Mouse (Mus musculus) MEL (cell line): ENCODE data around the gene Zyg11a. TPM values are rescaled to one million over a fixed set of nuclear protein-coding genes. Genes with fewer than 3 reads are reported as not detected.

Experiments
- DNase-seq: peaks from one replicate; pipeline ENCODE4 v3.0.0; 2011; ENCODE audit warnings: low read depth, low spot score
- H3K27ac ChIP-seq: 2 replicates; pipeline ENCODE4 v1.5.1; 2012; ENCODE audit warnings: low read depth, mild to moderate bottlenecking, control low read depth, low read length, moderate library complexity; ENCODE audit not compliant: control insufficient read depth
- H3K27me3 ChIP-seq, 2 experiments: fragments of 150-350 bp in 1 of 2; sonication (generic) in 1 of 2; 2 replicates each; pipeline ENCODE4 v1.6.1; 2012; ENCODE audit warnings: low read length in 2 of 2, mild to moderate bottlenecking in 2 of 2, improper control_type of control experiment in 1 of 2, moderate library complexity in 1 of 2; ENCODE audit not compliant: insufficient read depth in 2 of 2, control insufficient read depth in 1 of 2
- H3K36me3 ChIP-seq, 2 experiments: 2 replicates each; pipeline ENCODE4 v1.6.1; 2012 to 2014; ENCODE audit warnings: low read length in 2 of 2, improper control_type of control experiment in 1 of 2, inconsistent platforms in 1 of 2, mild to moderate bottlenecking in 1 of 2; ENCODE audit not compliant: insufficient read depth in 2 of 2, control insufficient read depth in 1 of 2
- H3K4me1 ChIP-seq, 2 experiments: fragments of 150-350 bp in 1 of 2; sonication (generic) in 1 of 2; 2 replicates each; pipeline ENCODE4 v1.6.1; 2012; ENCODE audit warnings: low read length in 2 of 2, improper control_type of control experiment in 1 of 2, mild to moderate bottlenecking in 1 of 2; ENCODE audit not compliant: insufficient read depth in 2 of 2, control insufficient read depth in 1 of 2
- H3K4me3 ChIP-seq, 2 experiments: fragments of 150-350 bp in 1 of 2; sonication (generic) in 1 of 2; 2 replicates each; pipeline ENCODE4 v1.5.1; 2012; ENCODE audit warnings: low read depth in 2 of 2, low read length in 2 of 2, mild to moderate bottlenecking in 2 of 2, moderate library complexity in 2 of 2, control low read depth in 1 of 2, improper control_type of control experiment in 1 of 2; ENCODE audit not compliant: control insufficient read depth in 1 of 2, insufficient read depth in 1 of 2
- H3K79me2 ChIP-seq: 2 replicates; pipeline ENCODE4 v1.6.1; 2012; ENCODE audit warnings: mild to moderate bottlenecking, low read length, moderate library complexity; ENCODE audit not compliant: control insufficient read depth, poor library complexity, insufficient read depth
- H3K9ac ChIP-seq: 2 replicates; pipeline ENCODE4 v1.6.1; 2012; ENCODE audit warnings: low read depth, mild to moderate bottlenecking, control low read depth, low read length, moderate library complexity; ENCODE audit not compliant: control insufficient read depth, poor library complexity, severe bottlenecking
- H3K9me3 ChIP-seq: fragments of 150-350 bp; sonication (generic); replicated peaks from 2 replicates; pipeline ENCODE4 v1.6.1; 2012; ENCODE audit warnings: mild to moderate bottlenecking, low read length, improper control_type of control experiment, moderate library complexity; ENCODE audit not compliant: insufficient read depth
- CHD1 ChIP-seq: IDR thresholded peaks from 2 replicates; pipeline ENCODE4 v1.6.1; 2012; ENCODE audit warnings: low read depth, mild to moderate bottlenecking, inconsistent platforms, low read length, improper control_type of control experiment
- CHD2 ChIP-seq: IDR thresholded peaks from 2 replicates; pipeline ENCODE4 v1.6.1; 2011; ENCODE audit warnings: low read length, improper control_type of control experiment
- CTCF ChIP-seq, 3 experiments: IDR thresholded peaks in 2 of 3; conservative IDR thresholded peaks in 1 of 3; 2 replicates each; pipeline ENCODE4 v1.5.1; 2011 to 2012; ENCODE audit warnings: low read length in 3 of 3, low read depth in 2 of 3, mild to moderate bottlenecking in 2 of 3, improper control_type of control experiment in 1 of 3, inconsistent platforms in 1 of 3, mixed read lengths in 1 of 3, moderate library complexity in 1 of 3; ENCODE audit not compliant: control insufficient read depth in 1 of 3, insufficient read depth in 1 of 3, poor library complexity in 1 of 3, severe bottlenecking in 1 of 3
- E2F4 ChIP-seq: IDR thresholded peaks from 2 replicates; pipeline ENCODE4 v1.6.1; 2011; ENCODE audit warnings: low read depth, low read length, improper control_type of control experiment, borderline replicate concordance
- ELF1 ChIP-seq: IDR thresholded peaks from 2 replicates; pipeline ENCODE4 v1.6.1; 2014; ENCODE audit warnings: low read depth, mild to moderate bottlenecking, inconsistent platforms, low read length, improper control_type of control experiment, moderate library complexity
- ETS1 ChIP-seq: IDR thresholded peaks from 2 replicates; pipeline ENCODE4 v1.6.1; 2012; ENCODE audit warnings: low read depth, mild to moderate bottlenecking, inconsistent platforms, low read length, improper control_type of control experiment, moderate library complexity
- GATA1 ChIP-seq: IDR thresholded peaks from 2 replicates; pipeline ENCODE4 v1.6.1; 2011; ENCODE audit warnings: low read depth, low read length, improper control_type of control experiment
- JUND ChIP-seq: IDR thresholded peaks from 2 replicates; pipeline ENCODE4 v1.6.1; 2011; ENCODE audit warnings: low read depth, mild to moderate bottlenecking, improper control_type of control experiment, low read length
- KAT2A ChIP-seq: conservative IDR thresholded peaks from 2 replicates; pipeline ENCODE4 v1.6.1; 2012; ENCODE audit warnings: low read depth, low read length, improper control_type of control experiment, inconsistent platforms
- MAFK ChIP-seq: IDR thresholded peaks from 2 replicates; pipeline ENCODE4 v1.6.1; 2011; ENCODE audit warnings: low read depth, mild to moderate bottlenecking, low read length, improper control_type of control experiment, borderline replicate concordance
- MAX ChIP-seq: IDR thresholded peaks from 2 replicates; pipeline ENCODE4 v1.6.1; 2011; ENCODE audit warnings: low read length, improper control_type of control experiment
- MXI1 ChIP-seq: IDR thresholded peaks from 2 replicates; pipeline ENCODE4 v1.6.1; 2011; ENCODE audit warnings: mild to moderate bottlenecking, low read depth, low read length, improper control_type of control experiment
- MYB ChIP-seq: IDR thresholded peaks from 2 replicates; pipeline ENCODE4 v1.6.1; 2011; ENCODE audit warnings: mild to moderate bottlenecking, low read depth, low read length, improper control_type of control experiment
- MYC ChIP-seq: IDR thresholded peaks from 2 replicates; pipeline ENCODE4 v1.6.1; 2011; ENCODE audit warnings: low read depth, mild to moderate bottlenecking, low read length, improper control_type of control experiment, moderate library complexity
- NELFE ChIP-seq: IDR thresholded peaks from 2 replicates; pipeline ENCODE4 v1.6.1; 2011; ENCODE audit warnings: low read depth, low read length, improper control_type of control experiment
- POLR2A ChIP-seq, 2 experiments: IDR thresholded peaks; 2 replicates each; pipeline ENCODE4 v1.6.1; 2011 to 2012; ENCODE audit warnings: low read length in 2 of 2, mild to moderate bottlenecking in 2 of 2, control low read depth in 1 of 2, improper control_type of control experiment in 1 of 2, low read depth in 1 of 2, moderate library complexity in 1 of 2; ENCODE audit not compliant: control insufficient read depth in 1 of 2, insufficient read depth in 1 of 2, poor library complexity in 1 of 2
- POLR2AphosphoS2 ChIP-seq: IDR thresholded peaks from 2 replicates; pipeline ENCODE4 v1.6.1; 2011; ENCODE audit warnings: low read length, improper control_type of control experiment
- POLR2AphosphoS5 ChIP-seq: IDR thresholded peaks from 2 replicates; pipeline ENCODE4 v1.6.1; 2012; ENCODE audit warnings: low read depth, borderline replicate concordance, mild to moderate bottlenecking, inconsistent platforms, low read length, moderate library complexity, mixed read lengths
- RCOR1 ChIP-seq: IDR thresholded peaks from 2 replicates; pipeline ENCODE4 v1.6.1; 2012; ENCODE audit warnings: low read depth, mild to moderate bottlenecking, inconsistent platforms, low read length, improper control_type of control experiment
- SIN3A ChIP-seq: IDR thresholded peaks from 2 replicates; pipeline ENCODE4 v1.6.1; 2012; ENCODE audit warnings: low read length, improper control_type of control experiment, inconsistent platforms
- SMC3 ChIP-seq: IDR thresholded peaks from 2 replicates; pipeline ENCODE4 v1.6.1; 2011; ENCODE audit warnings: low read depth, low read length, improper control_type of control experiment
- TAL1 ChIP-seq: IDR thresholded peaks from 2 replicates; pipeline ENCODE4 v1.6.1; 2012; ENCODE audit warnings: mild to moderate bottlenecking, inconsistent platforms, low read length, moderate library complexity, mixed read lengths
- TBP ChIP-seq: IDR thresholded peaks from 2 replicates; pipeline ENCODE4 v1.8.0; 2011; ENCODE audit warnings: low read depth, low read length, improper control_type of control experiment
- TCF12 ChIP-seq: IDR thresholded peaks from 2 replicates; pipeline ENCODE4 v1.6.1; 2014; ENCODE audit warnings: low read depth, mild to moderate bottlenecking, inconsistent platforms, low read length, improper control_type of control experiment, moderate library complexity
- UBTF ChIP-seq: IDR thresholded peaks from 2 replicates; pipeline ENCODE4 v1.6.1; 2012; ENCODE audit warnings: low read depth, mild to moderate bottlenecking, inconsistent platforms, low read length, improper control_type of control experiment, moderate library complexity, borderline replicate concordance; ENCODE audit not compliant: insufficient read depth
- USF2 ChIP-seq, 2 experiments: IDR thresholded peaks; 2 replicates each; pipeline ENCODE4 v1.6.1; 2011 to 2012; ENCODE audit warnings: improper control_type of control experiment in 2 of 2, low read length in 2 of 2, borderline replicate concordance in 1 of 2, inconsistent platforms in 1 of 2, low read depth in 1 of 2, mild to moderate bottlenecking in 1 of 2; ENCODE audit not compliant: insufficient read depth in 1 of 2
- ZC3H11A ChIP-seq: IDR thresholded peaks from 2 replicates; pipeline ENCODE4 v1.6.1; 2012; ENCODE audit warnings: low read depth, mild to moderate bottlenecking, inconsistent platforms, low read length, improper control_type of control experiment
- ZKSCAN1 ChIP-seq: IDR thresholded peaks from 2 replicates; pipeline ENCODE4 v1.6.1; 2012; ENCODE audit warnings: low read depth, mild to moderate bottlenecking, inconsistent platforms, low read length, improper control_type of control experiment, moderate library complexity
- ZNF384 ChIP-seq: IDR thresholded peaks from 2 replicates; pipeline ENCODE4 v1.6.1; 2012; ENCODE audit warnings: low read depth, mild to moderate bottlenecking, inconsistent platforms, low read length, improper control_type of control experiment
- polyA plus RNA-seq, 2 experiments: library from polyadenylated mRNA; stranded (reverse) in 1 of 2; unstranded in 1 of 2; fragments of >175 nt in 1 of 2; fragments of >200 nt in 1 of 2; gene quantifications; 2 replicates each; pipeline versions ENCODE4 v1.2.1 to v1.2.4; 2012; ENCODE audit warnings: low replicate concordance in 2 of 2, low read depth in 1 of 2; ENCODE audit not compliant: insufficient read length in 2 of 2, insufficient read depth in 1 of 2, missing spikeins in 1 of 2
- total RNA-seq: library from RNA; depleted of rRNA; stranded (reverse); fragments of 300-350 nt; gene quantifications from 2 replicates; pipeline ENCODE4 v1.2.3, GENCODE M21; 2012

Gene Zyg11a
- total and polyA plus RNA-seq, 3 experiments: 0.18 TPM; not detected in 2

DNA sequence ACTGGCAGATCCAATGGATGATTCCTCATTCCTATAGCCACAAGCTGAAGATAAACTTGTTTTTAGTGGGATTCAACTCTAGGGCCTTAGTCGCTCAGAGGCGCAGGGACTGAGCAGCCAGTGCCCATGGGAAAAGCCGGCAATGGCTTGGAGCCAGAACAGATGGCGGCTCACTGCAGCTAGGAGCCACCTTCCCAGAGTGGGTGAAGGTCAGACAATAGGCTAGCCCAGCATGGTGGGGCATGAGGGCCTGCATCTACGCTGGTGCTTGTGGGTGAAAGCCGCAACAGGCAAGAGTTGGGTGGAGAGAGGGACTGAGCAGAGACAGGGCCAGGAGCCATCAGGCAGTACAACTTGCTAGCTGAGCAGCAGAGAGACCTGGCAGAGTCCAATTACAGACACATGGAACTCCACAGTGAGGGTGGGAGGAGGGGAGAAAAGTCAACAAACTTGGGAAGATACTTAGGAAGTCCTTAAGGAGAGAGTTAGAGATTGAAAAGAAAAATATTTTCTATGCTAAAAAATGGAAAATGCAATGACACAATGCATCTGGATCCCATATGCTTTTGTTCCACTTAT is 21.5 kb downstream of the Zyg11a start:
- peaks cover 2% of the 10 kb centered on the region; the same call in 1 of the 2 replicates for H3K79me2 ChIP-seq
- no peak overlapping the region for H3K27ac ChIP-seq

DNA sequence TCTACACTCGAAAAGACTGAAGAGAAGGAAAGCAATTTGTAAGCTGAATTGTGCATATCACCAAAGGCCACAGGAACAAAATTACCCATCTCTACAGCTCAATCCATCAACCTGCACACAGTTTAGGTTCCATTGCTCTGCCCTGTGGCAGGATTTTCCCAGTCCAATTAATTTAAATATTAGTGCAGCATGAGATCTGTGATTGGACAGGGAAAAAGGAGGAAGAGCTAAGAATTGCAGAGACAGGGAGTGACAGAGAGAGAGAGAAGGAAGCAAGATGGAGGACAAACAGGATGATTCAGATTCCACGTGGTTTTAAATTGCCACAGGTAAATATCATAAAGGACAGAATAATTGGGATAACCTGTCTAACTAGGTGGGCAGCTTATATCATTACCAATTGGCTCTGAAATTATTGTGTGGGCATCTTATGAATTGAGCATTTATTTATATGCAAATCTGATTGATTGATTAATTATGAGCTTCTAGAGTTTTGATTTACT is 25.0 kb downstream of the Zyg11a start:
- peak; percentile 33; the same call in 1 of the 2 replicates for TF ChIP-seq ELF1
- TF ChIP-seq MXI1: peak; percentile 75
- TF ChIP-seq ZC3H11A: no peak
- TF ChIP-seq CHD1: no peak
- no peak for TF ChIP-seq TBP
- no peak for TF ChIP-seq TCF12
- no peak for TF ChIP-seq KAT2A
- TF ChIP-seq MAX: peak; percentile 75; the same call in 1 of the 2 replicates
- TF ChIP-seq NELFE: 0 out of 2 replicates have a peak, but pooled peaks have one; percentile 16
- TF ChIP-seq MAFK: no peak
- TF ChIP-seq JUND: no peak
- peak; percentile 36; the same call in 1 of the 2 replicates for TF ChIP-seq SIN3A
- peak; percentile 86 for TF ChIP-seq MYC
- TF ChIP-seq POLR2A (IDR thresholded peaks at IDR 0.05; ENCODE audit: control insufficient read depth in 1 of 2, insufficient read depth in 1 of 2, low read depth in 1 of 2, low read length in 2 of 2, poor library complexity in 1 of 2): peak in 1 of 2 experiments; percentile 34; a peak in 1 of 4 replicates
- TF ChIP-seq RCOR1: no peak
- TF ChIP-seq CTCF (IDR thresholded peaks at IDR 0.05 in 2 of 3, conservative IDR thresholded peaks at IDR 0.05 in 1 of 3; ENCODE audit: control insufficient read depth in 1 of 3, insufficient read depth in 1 of 3, low read depth in 2 of 3, low read length in 3 of 3, poor library complexity in 1 of 3, severe bottlenecking in 1 of 3): no peak
- no peak for TF ChIP-seq ZKSCAN1
- no peak for TF ChIP-seq SMC3
- peak; percentile 55 for DNase-seq
- 0 out of 4 replicates have a peak, but pooled peaks cover 0 to 2% of the 10 kb centered on the region in 2 experiments for H3K36me3 ChIP-seq
- H3K4me1 ChIP-seq: 0 out of 4 replicates have a peak, but pooled peaks cover 0 to 5% of the 10 kb centered on the region in 2 experiments
- H3K9ac ChIP-seq: peak overlapping the region; percentile 74
- peaks cover 0 to 1% of the 10 kb centered on the region in 2 experiments; a peak in 1 of 4 replicates for H3K27me3 ChIP-seq
- H3K9me3 ChIP-seq: no peaks in the 10 kb centered on the region
- 0 out of 2 replicates have a peak overlapping the region, but pooled peaks have one; percentile 16 for H3K27ac ChIP-seq
- H3K4me3 ChIP-seq: peak overlapping the region; percentile 63 to 78
- peaks cover 2% of the 10 kb centered on the region; the same call in 1 of the 2 replicates for H3K79me2 ChIP-seq

More for the DNA sequence above, 21.5 kb downstream of the Zyg11a start:
- TF ChIP-seq MXI1 (no peak), GATA1 (no peak), TAL1 (no peak), MYB (no peak), MAFK (no peak), MYC (no peak), KAT2A (no peak), NELFE (no peak), ZNF384 (no peak), UBTF (no peak), ZC3H11A (no peak), TCF12 (no peak), ETS1 (no peak), USF2 (IDR thresholded peaks at IDR 0.05; ENCODE audit: borderline replicate concordance in 1 of 2, insufficient read depth in 1 of 2, low read depth in 1 of 2, low read length in 2 of 2) (no peak), TBP (no peak), ZKSCAN1 (no peak), E2F4 (no peak), POLR2AphosphoS5 (no peak), CHD2 (no peak), POLR2AphosphoS2 (no peak)
- Histone ChIP-seq H3K4me1 (0 out of 4 replicates have a peak, but pooled peaks cover 0 to 5% of the 10 kb centered on the region in 2 experiments), H3K27me3 (no peaks in the 10 kb centered on the region), H3K9me3 (no peaks in the 10 kb centered on the region), H3K36me3 (0 out of 4 replicates have a peak, but pooled peaks cover 0 to 2% of the 10 kb centered on the region in 2 experiments), H3K4me3 (no peak overlapping the region), H3K9ac (no peak overlapping the region)
- DNase-seq: no peak
